Mouse (Mus musculus) testis, adult 2 months (tissue): ENCODE results near the gene Gm14190. TPM values are rescaled to one million over a fixed set of nuclear protein-coding genes. Genes with fewer than 3 reads are reported as not detected.
"Not testable (repeated sequence)": the region's sequence is repeated elsewhere in the genome, so short reads cannot be mapped to it uniquely, and the experiment has no call there.

Experiments used
- H3K27ac ChIP-seq: fragments of 200-500 bp; 2 replicates; pipeline ENCODE4 v1.5.1; 2012; ENCODE audit warnings: low read depth, low read length; ENCODE audit not compliant: control insufficient read depth, insufficient read depth
- H3K27me3 ChIP-seq: fragments of 200-500 bp; 2 replicates; pipeline ENCODE4 v1.6.1; 2012; ENCODE audit warnings: mild to moderate bottlenecking, low read length, moderate library complexity; ENCODE audit not compliant: control insufficient read depth, insufficient read depth
- H3K36me3 ChIP-seq: fragments of 200-500 bp; 2 replicates; pipeline ENCODE4 v1.6.1; 2012; ENCODE audit warnings: mild to moderate bottlenecking, low read length; ENCODE audit not compliant: control insufficient read depth, insufficient read depth
- H3K4me1 ChIP-seq: fragments of 200-500 bp; 2 replicates; pipeline ENCODE4 v1.6.1; 2012; ENCODE audit warnings: low read length; ENCODE audit not compliant: control insufficient read depth, insufficient read depth
- H3K4me3 ChIP-seq: fragments of 200-500 bp; 2 replicates; pipeline ENCODE4 v1.5.1; 2012; ENCODE audit warnings: low read depth, mild to moderate bottlenecking, low read length, moderate library complexity, mixed read lengths; ENCODE audit not compliant: control insufficient read depth
- CTCF ChIP-seq: fragments of 200-500 bp; IDR thresholded peaks from 2 replicates; pipeline ENCODE4 v1.5.1; 2012; ENCODE audit warnings: low read depth, mild to moderate bottlenecking, inconsistent platforms, low read length, moderate library complexity; ENCODE audit not compliant: control insufficient read depth, insufficient read depth, insufficient replicate concordance
- POLR2A ChIP-seq: fragments of 200-500 bp; IDR thresholded peaks from 2 replicates; pipeline ENCODE4 v1.6.1; 2012; ENCODE audit warnings: low read depth, mild to moderate bottlenecking, inconsistent platforms, low read length, moderate library complexity; ENCODE audit not compliant: control insufficient read depth
- polyA plus RNA-seq: library from polyadenylated mRNA; depleted of rRNA; stranded (reverse); fragments of >200 nt; gene quantifications from 2 replicates; pipeline ENCODE4 v1.2.3, GENCODE M21; 2012; rRNA removed

Gene Gm14190
- not detected in 2 replicates for polyA plus RNA-seq

- H3K4me3 ChIP-seq: no peak within 1 kb of the TSS
- no peaks in the 10 kb centered on the region for H3K36me3 ChIP-seq
- no peaks in the 10 kb centered on the region for H3K4me1 ChIP-seq
- TF ChIP-seq CTCF (no peak), POLR2A (no peak)
- H3K27ac ChIP-seq: no peak within 1 kb of the TSS
- no peaks in the 10 kb centered on the region for H3K27me3 ChIP-seq
Observed at GRCm38 (mm10) chr11:99690463-99690862, at the start of gene Gm14190. Gene Gm14190 (minus strand): TSS chr11:99690740.

GRCm38 (mm10) chr11:99734190-99734589 is 43.6 kb upstream of the Gm14190 start, which contains the start of gene Gm14180:
Gene Gm14180 (minus strand): TSS chr11:99734290.
- Histone ChIP-seq H3K27ac (no peak within 1 kb of the TSS), H3K4me1 (no peaks in the 10 kb centered on the region), H3K36me3 (no peaks in the 10 kb centered on the region), H3K27me3 (no peaks in the 10 kb centered on the region), H3K4me3 (no peak within 1 kb of the TSS)
- TF ChIP-seq POLR2A: no peak
- no peak for TF ChIP-seq CTCF

GRCm38 (mm10) chr11:99724061-99724460 is 33.5 kb upstream of the Gm14190 start:
- TF ChIP-seq POLR2A (no peak), CTCF (no peak)
- Histone ChIP-seq H3K4me1 (no peaks in the 10 kb centered on the region), H3K4me3 (no peak overlapping the region), H3K36me3 (no peaks in the 10 kb centered on the region), H3K27ac (no peak overlapping the region), H3K27me3 (no peaks in the 10 kb centered on the region)

DNA sequence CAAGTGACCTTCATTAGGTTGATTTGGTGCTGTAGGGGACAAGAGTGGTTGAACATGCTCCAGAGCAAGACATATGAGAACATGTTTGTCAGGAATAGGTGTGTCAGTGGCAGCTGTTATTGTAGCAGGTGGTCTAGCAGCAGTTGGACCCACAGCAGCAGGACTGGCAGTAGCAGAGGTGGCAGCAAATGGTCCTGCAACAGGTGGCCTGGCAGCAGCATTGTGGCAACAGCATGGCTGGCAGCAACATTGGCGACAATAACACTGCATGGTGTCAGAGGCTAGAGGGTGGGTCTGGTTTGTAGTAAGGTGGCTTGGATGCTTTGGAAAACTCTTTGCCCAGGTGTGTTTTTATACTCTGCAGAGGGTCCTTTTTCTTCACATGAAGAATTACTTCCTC is 28.2 kb upstream of the Gm14190 start:
- Histone ChIP-seq H3K27me3 (no peaks in the 10 kb centered on the region), H3K4me1 (no peaks in the 10 kb centered on the region), H3K4me3 (no peak overlapping the region), H3K27ac (no peak overlapping the region), H3K36me3 (no peaks in the 10 kb centered on the region)
- TF ChIP-seq POLR2A: no peak
- TF ChIP-seq CTCF: no peak

GRCm38 (mm10) chr11:99685235-99685634 is 5.3 kb downstream of the Gm14190 start:
- not testable (repeated sequence) for H3K27me3 ChIP-seq

DNA sequence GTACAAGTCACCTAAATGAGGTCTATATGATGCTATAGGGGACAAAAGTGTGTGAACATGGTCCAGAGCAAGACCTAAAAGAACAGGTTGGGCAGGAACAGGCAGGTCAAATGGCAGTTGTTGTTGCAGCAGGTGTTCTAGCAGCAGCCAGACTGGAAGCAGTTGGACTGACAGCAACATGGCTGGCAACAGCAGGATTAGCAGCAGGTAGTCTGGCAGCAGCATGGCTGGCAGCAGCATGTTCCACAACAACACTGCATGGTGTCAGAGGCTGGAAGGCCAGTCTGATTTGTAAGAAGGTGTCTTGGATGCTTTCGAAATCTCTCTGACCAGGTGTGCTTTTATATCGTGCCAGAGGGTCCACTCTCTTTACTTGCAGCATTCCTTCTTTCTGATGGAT is 7.1 kb downstream of the Gm14190 start:
- Histone ChIP-seq H3K27ac (no peak overlapping the region), H3K27me3 (no peaks in the 10 kb centered on the region), H3K36me3 (no peaks in the 10 kb centered on the region), H3K4me1 (no peaks in the 10 kb centered on the region), H3K4me3 (no peak overlapping the region)
- TF ChIP-seq CTCF (no peak), POLR2A (no peak)

More at GRCm38 (mm10) chr11:99685235-99685634, 5.3 kb downstream of the Gm14190 start:
- H3K4me1 ChIP-seq, H3K4me3 ChIP-seq, H3K36me3 ChIP-seq, H3K27ac ChIP-seq: not testable (repeated sequence)

DNA sequence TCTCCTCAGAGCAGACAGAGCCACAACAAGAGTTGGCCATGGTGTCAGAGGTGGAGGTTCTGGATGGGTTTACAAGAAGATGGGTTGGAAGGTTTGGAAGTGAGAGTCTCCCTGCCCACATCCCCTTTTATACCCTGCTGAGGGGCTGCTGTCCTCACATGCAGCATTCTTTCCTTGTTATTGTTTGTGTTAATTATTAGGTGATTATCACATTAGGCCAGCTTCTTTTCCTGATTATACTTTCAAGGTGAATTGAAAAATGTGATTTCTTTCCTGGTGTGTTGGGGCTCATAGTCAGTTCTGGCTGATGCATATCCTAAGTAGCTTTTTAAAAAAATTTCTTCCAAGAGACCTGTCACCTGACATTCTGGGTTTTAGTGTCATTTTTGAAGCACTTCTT is 24.7 kb downstream of the Gm14190 start, which contains the start of gene Krtap4-6:
TSS of gene Krtap4-6 (minus strand) at position 101 of the 400 bp plus-strand sequence.
- H3K27ac ChIP-seq: no peak within 1 kb of the TSS
- H3K36me3 ChIP-seq: no peaks in the 10 kb centered on the region
- no peaks in the 10 kb centered on the region for H3K27me3 ChIP-seq
- no peak within 1 kb of the TSS for H3K4me3 ChIP-seq
- TF ChIP-seq CTCF: no peak
- TF ChIP-seq POLR2A: no peak
- H3K4me1 ChIP-seq: no peaks in the 10 kb centered on the region

DNA sequence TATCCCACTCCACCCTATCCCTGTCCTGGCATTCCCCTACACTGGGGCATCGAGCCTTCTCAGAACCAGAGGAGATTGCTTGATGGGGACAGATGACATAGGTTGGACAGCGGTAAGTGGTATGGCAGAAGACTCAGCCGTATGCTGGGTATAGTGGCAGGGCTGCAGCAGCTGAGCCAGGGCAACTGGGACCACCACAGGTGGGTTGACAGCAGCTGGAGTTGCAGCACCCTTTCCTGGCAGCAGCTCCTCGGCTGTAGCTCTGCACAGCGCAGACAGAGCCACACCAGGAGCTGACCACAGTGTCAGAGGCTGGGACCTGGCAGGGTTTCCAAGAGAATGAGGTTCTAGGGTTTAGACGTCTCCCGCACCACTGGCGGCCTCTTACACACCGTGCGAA is 27.7 kb downstream of the Gm14190 start:
- Histone ChIP-seq H3K27ac (no peak overlapping the region), H3K36me3 (no peaks in the 10 kb centered on the region), H3K4me3 (no peak overlapping the region), H3K4me1 (no peaks in the 10 kb centered on the region), H3K27me3 (no peaks in the 10 kb centered on the region)
- TF ChIP-seq CTCF: no peak
- TF ChIP-seq POLR2A: no peak
